Mouse (Mus musculus): ENCODE results near the gene Tacc2.
"Not testable (repeated sequence)": the region's sequence is repeated elsewhere in the genome, so short reads cannot be mapped to it uniquely, and the experiment has no call there.

Tacc2 gene

DNA sequence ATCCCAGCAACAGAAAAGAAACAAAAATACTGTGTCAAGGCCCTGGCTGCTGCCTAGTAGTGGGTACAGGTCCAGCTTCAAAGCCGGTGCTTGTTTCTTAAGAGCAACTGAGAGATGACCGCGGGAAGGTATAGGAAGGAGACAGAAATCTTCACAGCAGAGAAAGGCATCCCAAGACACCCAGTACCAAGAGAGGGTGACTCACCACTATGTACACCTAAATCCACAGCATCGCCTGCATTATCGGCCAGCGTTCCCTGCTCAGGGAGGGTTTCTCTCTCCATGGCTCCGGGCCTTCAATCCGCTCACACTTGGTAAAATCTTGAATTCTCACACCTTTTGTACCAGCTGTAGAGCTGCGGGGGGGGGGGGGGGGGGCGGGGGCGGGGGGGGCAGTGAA, 4.4 kb upstream of the Tacc2 start, which contains the start of gene Nsmce4a:
Gene Nsmce4a (minus strand): TSS at position 298 of the 400 bp plus-strand sequence.
- DNase-seq (ENCODE audit: low spot score): no peak

- no peak for DNase-seq (ENCODE audit: low spot score)
Observed at GRCm38 (mm10) chr7:130573746-130574145, 3.5 kb upstream of the Tacc2 start.

DNA sequence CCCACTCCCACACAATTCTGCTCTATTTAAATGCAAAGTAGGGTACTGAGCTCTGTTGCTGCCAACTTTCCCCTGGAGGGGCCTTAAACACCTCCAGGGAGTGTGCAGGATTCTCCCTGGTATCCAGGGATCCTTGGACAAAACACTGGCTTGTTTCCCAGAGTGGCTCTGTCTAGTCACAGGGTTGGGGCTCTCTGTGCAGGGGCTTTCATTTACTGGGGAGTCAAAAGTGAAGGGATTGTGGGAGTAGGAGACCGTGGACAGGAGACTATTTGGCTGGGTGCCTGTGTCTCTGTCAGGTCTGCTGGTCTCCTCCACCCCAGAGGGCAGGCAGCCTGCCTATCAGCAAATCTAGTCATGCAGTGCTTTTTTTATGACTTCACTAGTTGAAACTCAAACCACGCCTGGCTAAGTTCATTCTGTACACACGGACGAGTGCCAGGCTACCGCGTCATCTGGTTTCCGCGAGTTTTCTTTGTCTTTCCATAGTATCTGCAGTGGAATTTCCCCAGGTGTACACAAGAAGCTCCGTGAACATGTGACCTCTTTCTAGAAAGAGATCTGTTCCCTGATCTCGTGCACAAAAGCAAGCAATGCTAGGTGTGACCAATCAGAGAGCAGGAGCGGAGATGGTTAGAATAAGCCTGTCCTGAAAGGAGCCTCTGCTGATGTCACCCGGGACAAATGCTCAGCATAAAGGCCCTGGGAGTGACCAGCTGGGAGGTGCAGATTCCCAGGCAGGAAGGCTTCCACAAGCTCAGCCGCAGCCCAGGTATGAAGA, 2.8 kb upstream of the Tacc2 start:
- no peak for DNase-seq (ENCODE audit: low spot score)

DNA sequence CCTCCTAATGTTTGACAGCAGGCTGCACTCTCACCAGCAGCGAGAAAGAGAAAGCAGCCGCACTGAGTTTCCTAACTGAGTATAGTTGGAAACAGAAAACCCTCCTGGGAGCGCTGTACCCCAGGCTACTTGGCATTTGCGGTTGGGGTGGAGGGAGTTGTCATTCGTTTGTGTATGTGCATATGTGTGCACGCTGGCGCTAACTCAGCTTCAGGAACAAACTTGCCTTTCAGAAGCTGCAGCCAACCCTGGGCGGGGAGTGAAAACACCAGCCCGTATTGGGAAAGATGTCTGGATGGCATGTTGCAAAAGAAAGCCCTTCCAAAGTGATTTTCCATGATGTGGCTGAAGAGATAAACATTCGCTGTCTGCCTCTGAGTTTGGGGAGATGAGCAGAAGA, 257 bp upstream of the Tacc2 start:
- no peak for DNase-seq (ENCODE audit: low spot score)

- DNase-seq (ENCODE audit: low spot score): no peak
Observed at GRCm38 (mm10) chr7:130578066-130578465, 828 bp downstream of the Tacc2 start.

DNA sequence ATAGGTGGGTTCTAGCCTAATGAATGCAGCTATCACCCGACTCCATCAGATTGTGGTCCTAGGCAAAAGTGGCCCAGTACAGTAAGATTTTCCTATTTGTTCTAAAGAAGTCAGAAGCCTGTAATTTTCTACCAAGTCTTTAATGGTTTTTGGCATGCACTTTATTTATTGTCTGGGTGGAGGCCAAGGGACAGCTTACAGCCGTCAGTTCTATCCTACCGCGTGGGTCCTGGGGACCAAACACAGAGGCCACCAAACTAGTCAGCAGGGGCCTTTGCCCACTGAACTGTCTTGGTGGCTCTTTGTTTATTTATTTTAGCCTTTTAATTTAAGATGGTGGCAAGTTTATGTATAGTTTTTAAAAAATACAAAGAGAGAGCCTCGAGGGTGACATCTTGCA, 1.4 kb downstream of the Tacc2 start:
- no peak for DNase-seq (ENCODE audit: low spot score)

GRCm38 (mm10) chr7:130586521-130587072, 9.4 kb downstream of the Tacc2 start:
- DNase-seq (ENCODE audit: low spot score): no peak

DNA sequence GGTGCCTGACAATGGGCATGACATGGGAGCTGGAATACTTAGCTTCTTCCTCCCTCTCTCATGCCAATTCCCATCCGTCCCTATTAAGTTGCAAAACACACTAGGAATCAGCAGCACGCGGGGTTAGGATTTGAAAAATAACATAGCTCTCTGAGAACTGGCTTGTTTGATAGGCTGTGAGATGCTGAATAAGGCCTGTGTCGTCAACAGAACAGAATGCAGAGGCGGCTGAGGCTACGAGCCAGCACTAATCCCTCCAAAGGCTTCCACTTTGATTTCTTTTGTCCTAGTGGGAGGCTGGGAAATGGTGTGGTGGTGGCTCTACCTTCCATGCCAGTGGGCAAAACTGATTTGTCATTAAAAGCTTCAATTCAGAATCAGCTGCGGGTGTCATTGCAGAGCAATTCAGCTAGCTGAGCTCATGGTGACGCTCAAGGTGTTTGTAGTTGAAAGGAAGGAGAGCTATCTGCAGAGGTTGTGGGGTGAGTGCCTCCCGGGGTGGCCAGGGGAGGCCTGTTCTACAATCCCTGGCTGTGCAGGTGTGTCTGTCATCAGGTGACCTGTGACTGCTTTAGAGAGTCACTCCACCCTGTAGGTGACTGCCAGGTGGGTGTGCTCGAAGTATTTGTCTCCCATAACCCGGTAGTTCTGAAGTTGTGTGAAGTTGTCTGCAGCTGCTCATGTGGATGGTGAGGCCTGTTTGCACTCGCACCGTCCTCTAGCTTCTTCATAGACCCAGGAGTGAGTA, 13.0 kb downstream of the Tacc2 start:
- no peak for DNase-seq (ENCODE audit: low spot score)

DNA sequence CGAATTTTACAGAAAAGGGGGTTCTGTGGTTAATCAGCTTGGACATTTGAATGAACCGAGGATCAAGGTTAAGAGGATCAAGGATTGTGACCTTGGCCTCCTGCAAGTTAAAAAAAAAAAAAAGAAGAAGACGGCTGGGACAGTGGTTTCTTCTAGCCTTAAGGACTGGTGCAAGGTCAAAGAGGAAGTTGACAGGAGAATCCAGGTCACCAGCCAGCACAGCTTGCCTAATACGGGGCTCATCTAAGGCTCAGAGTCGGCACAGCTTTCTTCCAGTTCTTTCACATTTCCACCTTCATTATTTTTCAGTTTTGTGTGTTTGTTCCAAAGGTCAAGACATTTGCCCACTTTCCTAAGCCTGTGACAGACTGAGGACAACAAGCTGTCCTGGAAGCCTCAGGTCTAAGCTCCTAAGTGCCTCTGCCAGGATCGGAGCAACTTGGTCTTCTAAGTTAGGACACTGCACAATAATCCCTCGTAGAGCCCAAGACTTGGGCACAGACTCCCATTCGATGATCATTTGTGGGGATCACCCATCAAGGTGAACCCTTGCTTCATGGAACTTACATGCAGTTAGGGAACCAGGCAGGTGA, 13.7 kb downstream of the Tacc2 start:
- no peak for DNase-seq (ENCODE audit: low spot score)

DNA sequence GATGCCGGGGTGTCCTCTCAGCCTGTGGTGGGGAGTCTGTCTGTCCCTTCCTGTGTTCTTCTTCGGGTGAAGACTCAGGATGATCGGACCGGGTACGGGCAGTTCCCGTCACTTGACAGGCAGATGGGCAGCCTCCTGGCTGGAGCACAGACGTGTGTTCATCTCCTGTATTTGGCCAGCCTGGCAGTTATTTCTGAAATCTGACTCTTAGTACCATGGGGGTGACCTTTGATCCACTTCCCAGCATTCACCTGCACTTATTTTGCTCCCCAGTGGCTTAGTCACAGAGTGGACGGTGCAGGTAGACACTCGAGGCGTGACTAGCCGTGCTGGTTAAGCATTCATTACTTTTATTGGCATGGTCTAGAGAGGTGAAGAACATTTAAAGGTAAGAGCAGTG, 15.7 kb downstream of the Tacc2 start:
- not testable (repeated sequence) for DNase-seq (ENCODE audit: low spot score)

- peak; percentile 44 for DNase-seq (ENCODE audit: low spot score)
Observed at GRCm38 (mm10) chr7:130593375-130594239, 16.4 kb downstream of the Tacc2 start.

GRCm38 (mm10) chr7:130596079-130596855, 19.0 kb downstream of the Tacc2 start:
- not testable (repeated sequence) for DNase-seq (ENCODE audit: low spot score)

- no peak for DNase-seq (ENCODE audit: low spot score)
Observed at GRCm38 (mm10) chr7:130597546-130597945, 20.3 kb downstream of the Tacc2 start.

DNA sequence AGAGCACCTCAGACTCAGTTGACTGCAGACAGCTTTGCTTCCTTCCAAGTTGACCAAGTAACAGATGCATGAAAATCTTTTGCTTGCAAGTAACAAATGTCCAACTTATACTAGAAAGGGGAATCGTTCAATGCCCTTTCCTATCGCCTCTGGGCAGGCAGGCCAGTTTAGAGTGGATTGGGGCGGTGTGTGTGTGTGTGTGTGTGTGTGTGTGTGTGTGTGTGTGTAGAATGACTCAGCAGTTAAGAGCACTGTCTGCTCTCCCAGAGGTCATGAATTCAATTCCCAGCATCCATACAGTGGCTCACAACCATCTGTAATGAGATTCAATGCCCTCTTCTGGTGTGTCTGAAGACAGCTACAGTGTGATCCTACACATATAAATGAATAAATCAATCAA, 22.8 kb downstream of the Tacc2 start:
- no peak for DNase-seq (ENCODE audit: low spot score)

- DNase-seq (ENCODE audit: low spot score): no peak
Observed at GRCm38 (mm10) chr7:130600546-130600945, 23.3 kb downstream of the Tacc2 start.

- DNase-seq (ENCODE audit: low spot score): no peak
Observed at GRCm38 (mm10) chr7:130602804-130603203, 25.6 kb downstream of the Tacc2 start.

- no peak for DNase-seq (ENCODE audit: low spot score)
Observed at GRCm38 (mm10) chr7:130603556-130603955, 26.3 kb downstream of the Tacc2 start.

GRCm38 (mm10) chr7:130604390-130604789, 27.2 kb downstream of the Tacc2 start:
- no peak for DNase-seq (ENCODE audit: low spot score)

- DNase-seq (ENCODE audit: low spot score): peak; percentile 61
Observed at GRCm38 (mm10) chr7:130605111-130605510, 27.9 kb downstream of the Tacc2 start.

DNA sequence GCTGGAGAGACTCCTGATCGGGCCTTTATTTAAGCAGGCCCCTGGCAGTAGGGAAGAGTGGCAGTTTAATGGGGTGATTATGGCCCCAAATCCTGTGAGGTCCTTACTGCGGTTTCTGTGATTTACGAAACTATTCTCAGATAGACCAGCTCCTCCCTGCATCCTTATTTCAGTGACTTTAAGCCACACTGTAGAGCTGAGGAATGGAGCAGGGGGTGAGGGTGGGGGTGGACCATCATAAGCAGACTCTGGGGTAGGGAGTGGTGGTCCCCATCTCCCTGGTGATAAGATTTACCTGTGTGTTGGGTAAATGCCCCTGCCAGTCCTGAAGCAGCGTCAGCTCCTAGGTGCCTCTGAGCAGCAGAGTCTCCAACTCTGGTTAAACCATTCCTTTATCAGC, 29.7 kb downstream of the Tacc2 start:
- DNase-seq (ENCODE audit: low spot score): peak; percentile 12

GRCm38 (mm10) chr7:130613973-130614372, 36.7 kb downstream of the Tacc2 start:
- DNase-seq (ENCODE audit: low spot score): peak; percentile 20
